Mouse (Mus musculus) intestine, embryonic 16.5 days (tissue): Measurements from ENCODE around the gene Chst15. TPM values are rescaled to one million over a fixed set of nuclear protein-coding genes. Genes with fewer than 3 reads are reported as not detected.

Experiments used
- ATAC-seq: fragments of 200-750 bp; cut with Nextera tagmentation; 2 replicates; pipeline ENCODE4 v1.8.0; 2017; ENCODE audit warnings: moderate TSS enrichment, moderate library complexity
- H3K27ac ChIP-seq: fragments of 300-500 bp; sonication (generic); 2 replicates; pipeline ENCODE4 v1.5.1; 2014; ENCODE audit warnings: mild to moderate bottlenecking, low read length
- H3K27me3 ChIP-seq: fragments of 300-500 bp; sonication (generic); replicated peaks from 2 replicates; pipeline ENCODE4 v1.6.1; 2014; ENCODE audit warnings: low read length, control low read depth, mixed read lengths; ENCODE audit not compliant: control insufficient read depth, insufficient read depth
- H3K36me3 ChIP-seq: fragments of 300-500 bp; sonication (generic); 2 replicates; pipeline ENCODE4 v1.6.1; 2014; ENCODE audit warnings: low read length, control low read depth; ENCODE audit not compliant: control insufficient read depth, insufficient read depth
- H3K4me1 ChIP-seq: fragments of 300-500 bp; sonication (generic); 2 replicates; pipeline ENCODE4 v1.6.1; 2014; ENCODE audit warnings: low read length, control low read depth, mixed read lengths; ENCODE audit not compliant: control insufficient read depth, insufficient read depth
- H3K4me2 ChIP-seq: fragments of 300-500 bp; sonication (generic); 2 replicates; pipeline ENCODE4 v1.6.1; 2014; ENCODE audit warnings: low read depth, low read length, control low read depth
- H3K4me3 ChIP-seq: fragments of 300-500 bp; sonication (generic); 2 replicates; pipeline ENCODE4 v1.5.1; 2014; ENCODE audit warnings: mild to moderate bottlenecking, low read length
- H3K9ac ChIP-seq: fragments of 300-500 bp; sonication (generic); 2 replicates; pipeline ENCODE4 v1.6.1; 2014; ENCODE audit warnings: low read depth, low read length
- H3K9me3 ChIP-seq: fragments of 300-500 bp; sonication (generic); 2 replicates; pipeline ENCODE4 v1.6.1; 2016; ENCODE audit warnings: low read length, control low read depth; ENCODE audit not compliant: control insufficient read depth
- WGBS: fragments of 180-500 bp; shearing (Covaris S2); extraction: QIAGEN DNeasy Blood & Tissue Kit; methylation state at CpG from one replicate; pipeline ENCODE4 v1.1.7; 2014; 5-methylcytosine and 5-hydroxymethylcytosine counted together
- polyA plus RNA-seq: library from polyadenylated mRNA; unstranded; fragments of >200 nt; fragmentation: Nextera tagmentation; extraction: Ambion mirVana; gene quantifications from 2 replicates; pipeline ENCODE4 v1.2.1, GENCODE M21; 2015

Chst15 gene
- polyA plus RNA-seq, 1 experiment from 2014 or later = 21.1 TPM

DNA sequence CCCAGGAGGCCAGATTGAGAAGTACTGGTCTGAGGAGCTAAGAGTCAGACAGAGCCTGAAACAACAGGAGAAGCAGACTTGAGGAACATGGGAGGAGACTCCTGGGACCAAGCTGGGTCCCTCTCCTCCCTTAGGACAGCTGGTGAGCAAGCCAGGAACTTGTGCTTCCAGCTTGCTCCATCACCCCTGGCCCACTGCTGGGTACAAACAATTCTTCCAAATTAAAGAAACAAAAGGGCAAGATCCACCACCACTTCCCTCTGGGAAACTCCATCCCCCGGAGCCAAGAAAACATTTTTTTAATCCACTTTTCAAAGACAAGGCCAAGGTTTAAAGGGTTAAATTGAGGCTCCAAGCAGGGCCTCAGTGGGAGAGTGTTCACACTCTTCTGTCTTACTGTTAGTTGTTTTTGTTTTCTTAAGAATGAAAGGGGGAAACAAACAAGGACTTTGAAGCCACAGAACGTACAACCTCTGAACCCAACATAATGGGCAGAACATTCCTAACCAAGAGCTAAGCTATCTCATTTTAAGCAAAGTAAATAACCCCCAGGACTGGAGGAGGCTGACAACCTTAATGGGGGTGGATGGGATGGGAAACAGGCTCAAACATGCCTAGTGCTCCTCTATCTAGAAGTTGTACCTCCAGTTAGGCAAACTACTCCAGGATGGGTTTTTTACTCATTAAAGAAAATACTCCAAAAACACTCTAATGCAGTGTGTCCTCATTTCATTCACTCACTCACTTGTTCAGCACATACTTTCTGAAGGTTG is 43.1 kb downstream of the Chst15 start:
- Histone ChIP-seq H3K36me3 (peaks cover under 1% of the 10 kb centered on the region; the same call in 1 of the 2 replicates), H3K9ac (no peak overlapping the region), H3K27me3 (no peaks in the 10 kb centered on the region), H3K27ac (no peak overlapping the region), H3K4me1 (no peaks in the 10 kb centered on the region; the same call in 1 of the 2 replicates), H3K9me3 (no peaks in the 10 kb centered on the region), H3K4me3 (no peak overlapping the region), H3K4me2 (no peak overlapping the region)
- no peak for ATAC-seq
- WGBS = 69% methylated on average over 2 of the region's 2 CpGs

DNA sequence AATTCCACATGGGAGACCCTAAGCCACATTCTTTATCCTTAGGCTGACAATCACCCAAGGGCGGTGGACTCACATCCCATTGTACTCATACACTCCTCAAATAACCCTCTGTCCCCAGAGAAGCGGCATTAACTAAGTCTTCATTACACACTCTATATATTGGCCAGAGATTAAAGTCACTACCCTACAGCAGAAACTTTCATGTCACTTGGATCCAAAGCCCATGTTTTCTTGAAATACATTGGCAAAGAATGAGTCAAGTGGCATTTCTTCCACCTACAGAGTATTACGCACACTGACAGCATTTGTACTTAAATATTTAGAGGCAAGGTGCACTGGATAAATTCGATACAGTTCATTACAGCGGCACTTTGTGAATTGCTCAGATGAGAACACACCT is 44.0 kb downstream of the Chst15 start:
- Histone ChIP-seq H3K4me1 (no peaks in the 10 kb centered on the region; the same call in 1 of the 2 replicates), H3K36me3 (peaks cover 4% of the 10 kb centered on the region; the same call in 1 of the 2 replicates), H3K9me3 (no peaks in the 10 kb centered on the region), H3K27ac (no peak overlapping the region), H3K9ac (no peak overlapping the region), H3K4me3 (no peak overlapping the region), H3K27me3 (no peaks in the 10 kb centered on the region), H3K4me2 (no peak overlapping the region)
- WGBS = 93% methylated on average over 5 of the region's 5 CpGs
- no peak for ATAC-seq

DNA sequence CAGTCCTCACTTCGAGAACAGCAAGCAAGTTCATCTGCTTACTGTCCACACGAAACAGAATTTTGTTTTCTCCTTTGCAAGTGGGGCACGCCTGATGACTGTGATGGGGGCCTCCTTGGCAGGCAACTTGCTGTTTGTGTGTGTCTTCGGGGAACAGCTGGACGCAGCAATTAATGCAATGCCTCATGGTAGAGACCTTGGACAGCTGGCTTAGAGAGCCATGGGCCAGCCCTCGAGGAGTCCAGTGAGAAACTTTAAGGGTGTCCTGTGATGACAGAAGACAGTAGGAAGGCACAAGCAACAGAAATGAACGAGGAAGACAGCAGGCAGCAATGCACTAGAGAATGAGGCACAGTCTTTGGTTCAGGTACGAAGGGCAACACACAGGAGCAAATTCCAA is 46.7 kb downstream of the Chst15 start:
- no peak for ATAC-seq
- no peak overlapping the region for H3K4me2 ChIP-seq
- no peaks in the 10 kb centered on the region for H3K9me3 ChIP-seq
- H3K4me1 ChIP-seq = no peaks in the 10 kb centered on the region; the same call in 1 of the 2 replicates
- peaks cover 4% of the 10 kb centered on the region; the same call in 1 of the 2 replicates for H3K36me3 ChIP-seq
- H3K27me3 ChIP-seq = no peaks in the 10 kb centered on the region
- WGBS = 67% methylated on average over 8 of the region's 8 CpGs
- no peak overlapping the region for H3K9ac ChIP-seq
- no peak overlapping the region for H3K4me3 ChIP-seq
- peak overlapping the region; percentile 14; the same call in 1 of the 2 replicates for H3K27ac ChIP-seq

DNA sequence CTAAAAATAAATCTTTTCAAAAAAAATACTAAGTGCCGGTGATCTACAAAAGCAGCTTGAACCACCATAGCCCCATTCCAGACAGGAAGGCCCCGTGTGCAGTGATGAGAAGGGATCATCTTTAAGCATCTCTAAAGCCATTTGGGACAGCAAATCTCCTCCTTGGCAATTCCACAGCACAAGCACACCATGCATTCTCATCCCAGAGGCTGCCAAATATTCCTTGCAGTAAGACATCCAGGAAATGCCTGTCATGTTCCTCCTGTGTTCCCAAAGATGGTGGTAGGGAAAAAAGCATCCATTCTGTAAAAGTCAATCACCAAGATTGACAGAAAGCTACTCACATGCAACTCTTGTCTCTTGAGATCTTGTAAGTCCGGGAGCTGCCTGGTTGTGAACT is 47.4 kb downstream of the Chst15 start:
- H3K9me3 ChIP-seq = no peaks in the 10 kb centered on the region
- no peak for ATAC-seq

DNA sequence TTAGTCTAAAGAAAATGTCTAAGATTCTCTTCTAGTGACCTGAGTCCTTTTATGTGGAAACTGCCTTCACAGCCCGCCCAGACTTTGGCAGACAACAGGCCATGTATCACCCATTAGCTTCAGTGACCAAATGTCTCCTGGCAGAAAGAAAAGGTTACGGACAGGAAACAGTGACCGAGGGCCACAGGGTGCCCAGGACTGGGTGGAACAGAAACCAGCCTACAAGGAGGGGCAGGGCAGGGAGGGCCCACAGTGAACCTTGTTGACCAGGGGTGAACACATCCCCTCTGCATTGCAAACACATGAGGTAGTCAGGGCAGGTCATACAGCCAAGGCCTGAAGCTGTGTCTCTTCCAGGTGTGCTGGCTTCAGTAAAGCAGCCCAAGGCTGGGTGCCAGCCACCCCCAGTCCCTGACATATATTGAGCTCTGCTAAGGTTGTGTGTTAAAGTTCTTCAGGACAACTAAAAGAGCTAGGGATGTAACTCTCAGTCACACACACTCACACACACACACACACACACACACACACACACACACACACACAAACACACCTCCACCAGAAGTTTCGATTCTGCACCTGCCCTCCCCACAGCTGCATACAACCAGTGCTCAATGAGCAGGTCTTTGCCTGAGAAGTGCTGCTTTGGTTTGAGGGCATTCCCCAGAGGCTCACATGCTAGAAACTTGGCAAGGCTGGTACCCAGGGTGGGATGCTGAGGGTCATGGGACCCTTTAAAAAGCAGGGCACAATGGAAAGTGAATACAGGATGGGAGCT is 49.1 kb downstream of the Chst15 start:
- ATAC-seq = no peak
- no peak overlapping the region for H3K9ac ChIP-seq
- no peak overlapping the region for H3K27ac ChIP-seq
- no peaks in the 10 kb centered on the region for H3K27me3 ChIP-seq
- H3K9me3 ChIP-seq = no peaks in the 10 kb centered on the region
- H3K4me2 ChIP-seq = no peak overlapping the region
- no peaks in the 10 kb centered on the region; the same call in 1 of the 2 replicates for H3K4me1 ChIP-seq
- WGBS = 82% methylated on average over 4 of the region's 4 CpGs
- no peak overlapping the region for H3K4me3 ChIP-seq
- peaks cover 4% of the 10 kb centered on the region; the same call in 1 of the 2 replicates for H3K36me3 ChIP-seq

More for the DNA sequence above, 47.4 kb downstream of the Chst15 start:
- Histone ChIP-seq H3K4me2 (no peak overlapping the region), H3K27me3 (no peaks in the 10 kb centered on the region), H3K4me1 (no peaks in the 10 kb centered on the region; the same call in 1 of the 2 replicates), H3K4me3 (no peak overlapping the region), H3K27ac (no peak overlapping the region), H3K9ac (no peak overlapping the region), H3K36me3 (peaks cover 4% of the 10 kb centered on the region; the same call in 1 of the 2 replicates)
- 79% methylated on average over 3 of the region's 3 CpGs for WGBS

DNA sequence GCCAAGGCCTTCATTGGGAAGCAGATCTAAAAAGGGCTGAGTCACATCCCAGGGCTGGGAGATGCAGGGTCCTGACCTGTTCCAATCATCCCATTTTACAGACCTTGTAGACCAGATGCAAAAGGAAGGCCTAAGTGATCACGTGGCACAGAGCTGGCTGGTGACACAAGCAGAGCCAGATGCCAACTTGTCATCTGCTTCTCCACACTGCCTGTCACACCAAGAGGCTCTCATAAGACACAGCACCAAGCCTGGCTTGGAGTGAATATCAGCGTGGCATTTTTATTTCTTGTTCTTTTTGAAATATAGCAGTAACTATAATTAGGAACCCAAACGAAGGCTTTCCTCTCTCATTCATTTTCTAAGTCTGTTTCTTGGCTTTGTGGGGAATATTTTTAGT is 52.3 kb downstream of the Chst15 start:
- WGBS = 67% methylated on average over 3 of the region's 3 CpGs
- H3K27ac ChIP-seq = no peak overlapping the region
- H3K4me3 ChIP-seq = no peak overlapping the region
- no peak for ATAC-seq
- H3K27me3 ChIP-seq = no peaks in the 10 kb centered on the region
- no peak overlapping the region for H3K4me2 ChIP-seq
- H3K9ac ChIP-seq = no peak overlapping the region
- no peaks in the 10 kb centered on the region; the same call in 1 of the 2 replicates for H3K4me1 ChIP-seq
- peaks cover 4% of the 10 kb centered on the region; the same call in 1 of the 2 replicates for H3K36me3 ChIP-seq
- H3K9me3 ChIP-seq = no peaks in the 10 kb centered on the region

DNA sequence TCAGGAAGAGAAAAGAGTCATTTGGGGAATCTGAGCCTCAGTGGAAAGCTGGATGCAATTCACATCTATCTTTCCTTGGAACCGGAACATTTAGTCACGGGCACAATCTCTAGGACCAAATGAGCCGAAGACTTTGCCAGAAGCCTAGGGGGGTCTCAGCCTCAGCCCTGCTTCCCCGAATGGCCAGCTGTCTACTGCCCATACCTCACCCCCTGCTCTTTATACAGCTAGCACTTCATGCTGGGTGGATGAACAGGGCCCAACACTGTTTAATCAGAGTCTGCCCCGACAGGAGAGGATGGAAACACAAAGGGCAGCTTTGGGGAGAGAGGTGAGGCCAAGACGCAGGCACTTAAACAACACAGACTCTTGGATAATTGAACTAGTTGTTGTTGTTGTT is 53.8 kb downstream of the Chst15 start:
- Histone ChIP-seq H3K4me2 (no peak overlapping the region), H3K9me3 (no peaks in the 10 kb centered on the region), H3K4me3 (no peak overlapping the region), H3K27me3 (no peaks in the 10 kb centered on the region), H3K9ac (no peak overlapping the region), H3K36me3 (no peaks in the 10 kb centered on the region), H3K4me1 (peaks cover 8% of the 10 kb centered on the region), H3K27ac (peak overlapping the region; percentile 37; the same call in 1 of the 2 replicates)
- 72% methylated on average over 6 of the region's 6 CpGs for WGBS
- ATAC-seq = no peak

DNA sequence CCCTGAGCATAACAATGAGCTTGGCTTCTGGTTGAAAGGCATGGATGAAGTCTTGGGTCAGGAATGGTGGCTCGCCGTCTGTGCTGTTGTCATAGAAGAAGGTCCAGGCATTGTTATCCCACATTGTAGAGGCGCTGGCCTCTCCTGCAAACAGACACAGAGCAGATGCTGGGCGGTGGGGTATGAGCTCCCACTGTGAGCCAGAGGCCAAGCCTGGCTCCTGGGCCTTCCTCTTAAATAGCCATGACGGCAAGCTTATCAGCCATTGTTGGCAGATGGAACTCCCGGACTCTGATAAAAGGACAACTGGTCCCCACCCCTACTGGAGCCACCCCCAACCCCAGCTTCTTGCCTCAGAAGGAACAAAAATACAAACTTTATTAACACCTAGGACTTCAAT is 54.3 kb downstream of the Chst15 start:
- 0 out of 2 replicates have a peak, but pooled peaks cover 1% of the 10 kb centered on the region for H3K36me3 ChIP-seq
- H3K9me3 ChIP-seq = no peaks in the 10 kb centered on the region
- H3K27me3 ChIP-seq = no peaks in the 10 kb centered on the region
- no peak overlapping the region for H3K4me3 ChIP-seq
- peaks cover 8% of the 10 kb centered on the region for H3K4me1 ChIP-seq
- peak overlapping the region; percentile 37; the same call in 1 of the 2 replicates for H3K27ac ChIP-seq
- H3K4me2 ChIP-seq = no peak overlapping the region
- ATAC-seq = no peak
- no peak overlapping the region for H3K9ac ChIP-seq
- 53% methylated on average over 6 of the region's 6 CpGs for WGBS

DNA sequence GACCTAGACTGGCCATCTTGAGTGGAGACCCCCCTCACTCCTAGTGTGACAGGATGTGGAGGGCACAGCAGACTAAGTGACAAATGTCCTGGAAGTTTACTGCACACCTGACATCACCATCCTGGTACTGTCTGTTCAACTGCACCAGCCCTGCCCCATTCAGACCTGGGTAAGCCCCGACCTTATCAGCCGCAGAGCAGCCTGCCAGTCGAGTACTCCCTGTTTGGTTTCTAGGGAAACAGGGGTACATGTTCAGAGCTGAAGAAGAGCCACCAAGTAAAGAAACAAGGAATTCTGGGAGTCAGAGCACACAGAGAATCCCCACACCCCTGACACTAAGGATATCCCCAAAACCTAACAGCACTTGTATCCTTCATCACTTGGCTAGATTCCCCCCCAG is 55.1 kb downstream of the Chst15 start:
- WGBS = 46% methylated on average over 3 of the region's 3 CpGs
- ATAC-seq = peak; percentile 25; the same call in 1 of the 2 replicates

More for the DNA sequence above, 55.1 kb downstream of the Chst15 start:
- no peak overlapping the region for H3K27ac ChIP-seq
- no peak overlapping the region for H3K4me3 ChIP-seq
- no peak overlapping the region for H3K4me2 ChIP-seq
- no peaks in the 10 kb centered on the region for H3K9me3 ChIP-seq
- no peak overlapping the region for H3K9ac ChIP-seq
- H3K27me3 ChIP-seq = no peaks in the 10 kb centered on the region
- 0 out of 2 replicates have a peak, but pooled peaks cover 3% of the 10 kb centered on the region for H3K36me3 ChIP-seq
- H3K4me1 ChIP-seq = peaks cover 8% of the 10 kb centered on the region
